Mouse (Mus musculus): Measurements from ENCODE around the gene Gabra4. TPM values are rescaled to one million over a fixed set of nuclear protein-coding genes. Genes with fewer than 3 reads are reported as not detected.

Gabra4 gene
- polyA plus RNA-seq, 1 experiment from 2014 or later: 19.5 TPM

Other genes starting within 250 kb of the Gabra4 start
- 0.41 and 1.1 TPM in 2 replicates for gene Cox7b2, start 110.1 kb downstream of the Gabra4 start, polyA plus RNA-seq (2015; fragmentation: Nextera tagmentation; extraction: Ambion mirVana)
- gene Gabrb1, start 195 bp downstream of the Gabra4 start, polyA plus RNA-seq (2015; fragmentation: Nextera tagmentation; extraction: Ambion mirVana): 31.5 and 32.0 TPM in 2 replicates

Data from hindbrain, embryonic 15.5 days (tissue).